Mouse (Mus musculus): ENCODE measurements around the gene Vmn1r81. TPM values are rescaled to one million over a fixed set of nuclear protein-coding genes. Genes with fewer than 3 reads are reported as not detected.

Gene Vmn1r81
- not detected in 2 replicates for polyA plus RNA-seq (2012; rRNA removed)

- Histone ChIP-seq H3K27ac (ENCODE audit: insufficient read depth, low read length) (no peak within 1 kb of the TSS), H3K27me3 (ENCODE audit: control insufficient read depth, insufficient read depth, low read length) (no peaks in the 10 kb centered on the region), H3K4me1 (ENCODE audit: control insufficient read depth, insufficient read depth, insufficient read length) (no peaks in the 10 kb centered on the region), H3K36me3 (ENCODE audit: control insufficient read depth, insufficient read depth, low read length) (no peaks in the 10 kb centered on the region), H3K4me3 (ENCODE audit: extremely low read depth, insufficient read depth, insufficient read length) (no peak within 1 kb of the TSS)
- TF ChIP-seq CTCF (IDR thresholded peaks at IDR 0.05; ENCODE audit: extremely low read depth, insufficient read depth, insufficient read length, insufficient replicate concordance): no peak
- WGBS: 69% methylated on average over 1 of the region's 1 CpGs
- no peak for DNase-seq (ENCODE audit: low read depth in 1 of 2, low spot score in 2 of 2)
Observed at GRCm38 (mm10) chr7:12268169-12268568, at the start of gene Vmn1r81. TSS of gene Vmn1r81 (minus strand) at chr7:12268269.

- H3K4me1 ChIP-seq (ENCODE audit: control insufficient read depth, insufficient read depth, insufficient read length): no peaks in the 10 kb centered on the region
- DNase-seq (ENCODE audit: low read depth in 1 of 2, low spot score in 2 of 2): no peak
- H3K27me3 ChIP-seq (ENCODE audit: control insufficient read depth, insufficient read depth, low read length): no peaks in the 10 kb centered on the region
- H3K27ac ChIP-seq (ENCODE audit: insufficient read depth, low read length): no peak within 1 kb of the TSS
- TF ChIP-seq POLR2A (IDR thresholded peaks at IDR 0.05; ENCODE audit: low read depth, low read length) (no peak), CTCF (IDR thresholded peaks at IDR 0.05; ENCODE audit: extremely low read depth, insufficient read depth, insufficient read length, insufficient replicate concordance) (no peak)
- no peak within 1 kb of the TSS for H3K4me3 ChIP-seq (ENCODE audit: extremely low read depth, insufficient read depth, insufficient read length)
- H3K36me3 ChIP-seq (ENCODE audit: control insufficient read depth, insufficient read depth, low read length): no peaks in the 10 kb centered on the region
- whole genome bisulfite sequencing: 57% methylated on average over 2 of the region's 2 CpGs
Observed at GRCm38 (mm10) chr7:12300130-12300529, 32.1 kb upstream of the Vmn1r81 start, which contains the start of gene Vmn1r82. TSS of gene Vmn1r82 (plus strand) at chr7:12300430.

GRCm38 (mm10) chr7:12204141-12204540, 63.9 kb downstream of the Vmn1r81 start:
- no peak for TF ChIP-seq POLR2A (IDR thresholded peaks at IDR 0.05; ENCODE audit: low read depth, low read length)
- TF ChIP-seq CTCF (IDR thresholded peaks at IDR 0.05; ENCODE audit: extremely low read depth, insufficient read depth, insufficient read length, insufficient replicate concordance): no peak
- Histone ChIP-seq H3K27ac (ENCODE audit: insufficient read depth, low read length) (no peak overlapping the region), H3K4me1 (ENCODE audit: control insufficient read depth, insufficient read depth, insufficient read length) (no peaks in the 10 kb centered on the region), H3K36me3 (ENCODE audit: control insufficient read depth, insufficient read depth, low read length) (no peaks in the 10 kb centered on the region), H3K27me3 (ENCODE audit: control insufficient read depth, insufficient read depth, low read length) (no peaks in the 10 kb centered on the region), H3K4me3 (ENCODE audit: extremely low read depth, insufficient read depth, insufficient read length) (no peak overlapping the region)
- no peak for DNase-seq (ENCODE audit: low read depth in 1 of 2, low spot score in 2 of 2)
- 79% methylated on average over 2 of the region's 2 CpGs for WGBS

Other genes starting within 250 kb of the Vmn1r81 start
- not detected in 2 replicates for gene Vmn1r77, start 231.5 kb downstream of the Vmn1r81 start, polyA plus RNA-seq (2012; rRNA removed)
- gene Vmn1r78, start 118.0 kb downstream of the Vmn1r81 start, polyA plus RNA-seq (2012; rRNA removed): not detected in 2 replicates
- gene Vmn1r79, start 97.0 kb downstream of the Vmn1r81 start, polyA plus RNA-seq (2012; rRNA removed): 0.14 TPM in 1 of 2 replicates, not detected in the other
- gene Vmn1r80, start 79.0 kb downstream of the Vmn1r81 start, polyA plus RNA-seq (2012; rRNA removed): not detected in 2 replicates
- gene Vmn1r82, start 32.2 kb upstream of the Vmn1r81 start, polyA plus RNA-seq (2012; rRNA removed): not detected in 2 replicates
- gene Vmn1r83, start 61.2 kb upstream of the Vmn1r81 start, polyA plus RNA-seq (2012; rRNA removed): not detected in 2 replicates
- gene Vmn1r84, start 101.0 kb upstream of the Vmn1r81 start, polyA plus RNA-seq (2012; rRNA removed): not detected in 2 replicates
- gene Zfp551, start 154.5 kb upstream of the Vmn1r81 start, polyA plus RNA-seq (2012; rRNA removed): 0.27 and 0.39 TPM in 2 replicates
- gene Zfp606, start 210.0 kb upstream of the Vmn1r81 start, polyA plus RNA-seq (2012; rRNA removed): 2.2 and 2.6 TPM in 2 replicates
- not detected in 2 replicates for gene 2900092C05Rik, start 244.2 kb upstream of the Vmn1r81 start, polyA plus RNA-seq (2012; rRNA removed)